Mouse (Mus musculus): ENCODE data around the gene Sec14l2.

The Sec14l2 gene

GRCm38 (mm10) chr11:4060866-4061575 lies 62.2 kb downstream of the Sec14l2 start:
- no peak for DNase-seq (ENCODE audit: low read depth, low spot score)

- peak; percentile 67 for DNase-seq (ENCODE audit: low read depth, low spot score)
Observed at GRCm38 (mm10) chr11:4053586-4053985, 69.6 kb downstream of the Sec14l2 start.

GRCm38 (mm10) chr11:4048438-4048837 lies 74.8 kb downstream of the Sec14l2 start:
- no peak for DNase-seq (ENCODE audit: low read depth, low spot score)

- DNase-seq (ENCODE audit: low read depth, low spot score): no peak
Observed at GRCm38 (mm10) chr11:4047766-4048165, 75.4 kb downstream of the Sec14l2 start.

Data from A20 (cell line).